Comparison of ENCODE assay signal across 14 mouse cellular contexts in the genomic region with DNA sequence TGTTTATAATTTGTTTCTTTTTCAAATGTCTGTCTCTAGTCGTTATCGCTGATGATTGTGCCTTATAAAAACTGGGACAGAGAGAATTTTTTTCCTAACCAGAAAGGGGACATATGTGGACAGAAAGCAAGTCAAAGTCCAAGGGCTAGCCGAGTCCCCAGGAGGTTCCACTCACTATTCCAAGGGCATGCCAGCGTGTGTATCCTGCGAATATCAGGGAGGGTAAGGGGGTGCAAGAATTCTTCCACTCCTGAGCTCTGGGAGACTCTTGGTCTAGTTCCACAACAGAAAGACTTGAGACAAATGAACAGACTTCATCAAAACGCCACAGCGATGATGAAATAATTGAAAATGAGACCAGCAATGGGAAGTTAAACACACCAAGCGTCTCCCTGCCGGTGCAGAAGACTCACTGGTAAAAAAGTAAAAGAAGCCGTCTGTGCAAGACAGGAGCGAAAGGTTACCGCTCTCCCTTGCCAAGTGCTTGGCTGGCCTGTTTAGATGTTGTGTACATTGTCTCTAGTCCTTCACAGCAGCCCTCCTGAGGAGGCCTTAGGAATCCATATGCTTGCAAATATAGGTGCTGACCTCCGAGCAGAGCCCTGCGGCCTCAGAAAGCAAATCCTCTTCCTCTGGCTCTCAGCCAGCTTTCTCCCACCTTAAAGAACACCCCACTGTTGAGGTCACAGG.
DNase-seq lines count a peak whose midpoint lies in the region; ATAC-seq lines count a peak whose summit lies in the region.
"Had no signal": no experiment of that assay in that cellular context is flagged by ENCODE, and none has a peak within 500 bp of the region (broad histone marks: within the 10 kb centered on the region; RNA-seq: fewer than 3 reads in every experiment).

No protein-coding gene starts in this region.

- no peaks in the 10 kb centered on the region for H3K36me3 ChIP-seq in heart, embryonic 10.5 days
- H3K36me3 ChIP-seq in hindbrain, embryonic 13.5 days, result no peaks in the 10 kb centered on the region
- no peaks in the 10 kb centered on the region for H3K36me3 ChIP-seq in neural tube, embryonic 12.5 days
- H3K36me3 ChIP-seq: liver, embryonic 15.5 days; stomach, embryonic 15.5 days had no signal

- no peak for ATAC-seq in hindbrain, embryonic 13.5 days (ENCODE audit: low FRiP score)
- no peak for ATAC-seq in neural tube, embryonic 12.5 days (ENCODE audit: low FRiP score, low read depth)

- no peak overlapping the region for H3K4me3 ChIP-seq in heart, embryonic 10.5 days
- no peak overlapping the region for H3K4me3 ChIP-seq in hindbrain, embryonic 13.5 days
- no peak overlapping the region for H3K4me3 ChIP-seq in neural tube, embryonic 12.5 days
- H3K4me3 ChIP-seq: liver, embryonic 15.5 days; megakaryocyte, embryonic 14.5 days; stomach, embryonic 15.5 days had no signal

- peaks cover 26% of the 10 kb centered on the region for H3K27me3 ChIP-seq in heart, embryonic 10.5 days (ENCODE audit: insufficient read depth, poor library complexity, severe bottlenecking)
- H3K27me3 ChIP-seq in hindbrain, embryonic 13.5 days, result no peaks in the 10 kb centered on the region
- no peaks in the 10 kb centered on the region for H3K27me3 ChIP-seq in neural tube, embryonic 12.5 days (replicated peaks)
- H3K27me3 ChIP-seq: stomach, embryonic 15.5 days had no signal

- H3K27ac ChIP-seq in heart, embryonic 10.5 days, result no peak overlapping the region
- H3K27ac ChIP-seq in hindbrain, embryonic 13.5 days, result peak overlapping the region; percentile 71
- H3K27ac ChIP-seq in neural tube, embryonic 12.5 days, result peak overlapping the region; percentile 16; the same call in 1 of the 2 replicates
- H3K27ac ChIP-seq: liver, embryonic 15.5 days; stomach, embryonic 15.5 days had no signal

- intact Hi-C loops in heart, postnatal 25 days (cut with DNase I), result no loop called here

- H3K9ac ChIP-seq in hindbrain, embryonic 13.5 days, result 0 out of 2 replicates have a peak overlapping the region, but pooled peaks have one; percentile 8
- no peak overlapping the region for H3K9ac ChIP-seq in neural tube, embryonic 12.5 days
- H3K9ac ChIP-seq: liver, embryonic 15.5 days; stomach, embryonic 15.5 days had no signal

- peak; percentile 42 for DNase-seq in heart, embryonic 10.5 days (ENCODE audit: low spot score)
- DNase-seq in heart, postnatal 25 days (ENCODE audit: low spot score), result no peak
- peak; percentile 33 for DNase-seq in embryo, embryonic 11 days
- no peak for DNase-seq in c-Kit-positive CD71-positive TER-119-positive erythroid progenitor cells, embryonic 14.5 days (ENCODE audit: low spot score)
- DNase-seq in yolk sac, embryonic 10.5 days (ENCODE audit: low spot score), result no peak
- DNase-seq: cerebellum, postnatal 14 days; layer of hippocampus, adult 9-11 months; thymus, postnatal 36 days had no signal

- no peaks in the 10 kb centered on the region for H3K9me3 ChIP-seq in heart, embryonic 10.5 days
- H3K9me3 ChIP-seq in hindbrain, embryonic 13.5 days, result no peaks in the 10 kb centered on the region
- no peaks in the 10 kb centered on the region for H3K9me3 ChIP-seq in neural tube, embryonic 12.5 days
- H3K9me3 ChIP-seq: liver, embryonic 15.5 days; megakaryocyte, embryonic 14.5 days; stomach, embryonic 15.5 days had no signal

- peaks cover 13% of the 10 kb centered on the region; the same call in 1 of the 2 replicates for H3K4me1 ChIP-seq in heart, embryonic 10.5 days
- H3K4me1 ChIP-seq in hindbrain, embryonic 13.5 days (replicated peaks), result peaks cover 53% of the 10 kb centered on the region
- peaks cover 30% of the 10 kb centered on the region for H3K4me1 ChIP-seq in neural tube, embryonic 12.5 days
- H3K4me1 ChIP-seq: liver, embryonic 15.5 days; megakaryocyte, embryonic 14.5 days had no signal

- H3K4me2 ChIP-seq in hindbrain, embryonic 13.5 days, result peak overlapping the region; percentile 15; the same call in 1 of the 2 replicates
- peak overlapping the region; percentile 29; the same call in 1 of the 2 replicates for H3K4me2 ChIP-seq in neural tube, embryonic 12.5 days (replicated peaks)
- H3K4me2 ChIP-seq: heart, embryonic 11.5 days; liver, embryonic 15.5 days; stomach, embryonic 15.5 days had no signal

- WGBS in heart, embryonic 10.5 days, result 31% methylated on average over 14 of the region's 14 CpGs
- 13% methylated on average over 14 of the region's 14 CpGs for WGBS in hindbrain, embryonic 13.5 days
- 14% methylated on average over 14 of the region's 14 CpGs for WGBS in neural tube, embryonic 12.5 days

Comparison
In these comparisons a context has a peak if more than half of its experiments do, and no peak if none do; other contexts are left out.
1. DNase-seq: peak in heart, embryonic 10.5 days (single experiment) and embryo, embryonic 11 days (single experiment); none in heart, postnatal 25 days (single experiment), c-Kit-positive CD71-positive TER-119-positive erythroid progenitor cells, embryonic 14.5 days (single experiment) and yolk sac, embryonic 10.5 days (single experiment).